Mouse (Mus musculus) right cerebral cortex, adult 18-20 months (tissue): ENCODE results near the gene Myh10.
"Not testable (repeated sequence)": the region's sequence is repeated elsewhere in the genome, so short reads cannot be mapped to it uniquely, and the experiment has no call there.

Experiments
- DNase-seq: peaks from one replicate; pipeline ENCODE4 v3.0.0; 2022; ENCODE audit warnings: mixed read lengths

Gene Myh10

GRCm38 (mm10) chr11:68693447-68694040, 2.2 kb downstream of the Myh10 start:
- DNase-seq, result no peak

- DNase-seq, result no peak
These were observed 11.0 kb downstream of the Myh10 start for GRCm38 (mm10) chr11:68702370-68702769.

DNA sequence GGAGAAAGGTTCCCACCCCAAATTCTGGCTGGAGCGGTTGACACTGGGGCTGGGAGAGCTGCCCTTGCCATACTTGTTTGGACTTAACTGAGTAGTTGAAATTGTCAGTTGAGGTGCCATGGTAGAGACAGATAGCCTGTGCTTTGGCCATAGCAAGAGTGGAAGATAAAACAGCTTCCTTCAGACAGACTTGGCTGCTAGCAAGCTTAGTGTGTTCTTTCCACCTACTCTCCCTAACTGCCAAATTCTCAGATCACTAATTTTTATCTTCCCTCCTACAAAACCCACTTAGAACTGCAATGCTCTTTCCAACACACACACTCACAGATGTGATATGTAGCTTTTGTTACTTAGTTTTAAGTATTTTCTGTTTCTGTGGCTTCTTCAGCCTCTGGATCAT, 12.0 kb downstream of the Myh10 start:
- no peak for DNase-seq

DNA sequence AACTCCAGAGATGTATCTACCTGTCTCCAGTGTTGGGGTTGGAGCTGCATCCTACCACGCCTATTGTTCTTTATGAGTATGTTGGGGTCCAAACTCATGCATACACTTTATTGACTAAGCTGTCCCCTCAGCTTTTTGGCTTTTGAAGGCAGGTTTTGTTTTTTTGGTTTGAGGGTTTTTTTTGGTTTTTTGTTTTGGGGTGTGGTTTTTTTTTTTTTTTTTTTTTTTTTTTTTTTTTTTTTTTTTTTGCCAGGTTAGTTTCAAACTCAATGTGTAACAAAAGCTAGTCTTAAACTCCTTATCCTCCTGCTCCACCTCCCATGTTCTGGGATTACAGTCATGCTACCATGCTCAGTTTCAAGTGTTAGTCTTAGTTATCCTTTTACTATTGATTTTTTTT, 12.9 kb downstream of the Myh10 start:
- DNase-seq, result no peak

- DNase-seq, result no peak
These were observed 13.5 kb downstream of the Myh10 start for GRCm38 (mm10) chr11:68704847-68705246.

- DNase-seq, result no peak
These were observed 15.4 kb downstream of the Myh10 start for GRCm38 (mm10) chr11:68706524-68707429.

- DNase-seq, result no peak
These were observed 16.7 kb downstream of the Myh10 start for GRCm38 (mm10) chr11:68707881-68708582.

GRCm38 (mm10) chr11:68716167-68716566, 24.8 kb downstream of the Myh10 start:
- DNase-seq, result no peak

- no peak for DNase-seq
These were observed 25.9 kb downstream of the Myh10 start for GRCm38 (mm10) chr11:68717171-68717840.

DNA sequence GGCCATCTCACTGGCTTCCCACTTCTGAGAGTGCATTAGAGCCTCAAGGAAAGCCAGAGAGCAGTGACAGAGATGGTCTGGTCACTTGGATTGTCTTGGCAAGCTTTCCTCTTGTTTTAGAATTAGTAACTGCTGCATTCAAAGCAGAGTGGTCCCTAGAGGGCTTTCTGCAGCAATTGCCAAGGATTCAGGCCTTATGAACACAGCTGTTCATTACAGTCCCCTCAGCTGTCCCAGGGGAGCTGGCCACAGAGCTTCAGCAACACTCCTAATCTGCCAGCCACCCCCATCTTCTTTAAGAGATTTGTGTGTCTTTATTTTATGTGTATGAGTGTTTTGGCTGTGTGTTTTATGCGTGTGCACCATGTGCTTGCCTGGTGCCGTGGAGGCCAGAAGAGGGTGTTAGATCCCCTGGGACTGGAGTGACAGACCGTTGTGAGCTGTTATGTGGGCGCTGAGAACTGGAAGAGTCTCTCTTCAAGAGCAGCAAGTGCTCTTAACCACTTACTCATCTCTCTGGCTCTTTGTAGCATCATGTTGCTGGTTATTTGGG, 27.8 kb downstream of the Myh10 start:
- DNase-seq, result no peak

DNA sequence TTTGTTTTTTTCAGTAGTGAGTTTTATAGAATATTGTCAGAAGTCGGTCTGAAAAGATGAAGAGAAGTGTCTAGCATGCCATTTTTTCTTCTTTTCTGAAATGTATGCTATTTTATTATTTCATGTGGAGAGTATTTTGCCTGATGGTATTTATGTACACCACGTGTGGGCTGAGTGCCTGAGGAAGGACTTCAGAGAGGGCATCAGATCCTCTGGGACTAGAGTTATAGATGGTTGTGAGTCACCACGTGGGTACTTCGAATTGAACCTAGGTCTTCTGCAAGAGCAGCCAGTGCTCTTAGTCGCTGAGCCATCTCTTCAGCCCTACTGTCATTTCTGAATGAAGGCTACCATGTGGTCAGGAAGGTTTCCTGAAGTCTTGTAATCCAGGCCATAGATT, 28.4 kb downstream of the Myh10 start:
- no peak for DNase-seq

DNA sequence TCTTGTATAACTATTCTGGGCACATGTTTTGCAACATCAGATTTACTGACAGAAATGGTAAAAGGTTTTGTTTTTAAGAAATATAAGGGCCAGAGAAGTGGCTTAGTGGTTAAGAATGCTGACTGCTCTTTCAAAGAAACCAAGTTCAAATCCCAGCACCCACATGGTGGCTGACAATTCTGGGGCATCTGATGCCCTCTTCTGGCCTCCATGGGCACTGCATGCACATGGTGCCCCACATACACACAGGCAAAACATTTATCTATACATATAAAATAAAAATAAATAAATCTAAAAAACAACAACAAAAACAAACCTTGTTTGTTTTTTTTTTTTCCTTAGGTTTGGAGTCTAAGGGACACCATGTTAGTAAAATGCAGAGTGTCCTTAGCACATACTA, 32.8 kb downstream of the Myh10 start:
- no peak for DNase-seq

DNA sequence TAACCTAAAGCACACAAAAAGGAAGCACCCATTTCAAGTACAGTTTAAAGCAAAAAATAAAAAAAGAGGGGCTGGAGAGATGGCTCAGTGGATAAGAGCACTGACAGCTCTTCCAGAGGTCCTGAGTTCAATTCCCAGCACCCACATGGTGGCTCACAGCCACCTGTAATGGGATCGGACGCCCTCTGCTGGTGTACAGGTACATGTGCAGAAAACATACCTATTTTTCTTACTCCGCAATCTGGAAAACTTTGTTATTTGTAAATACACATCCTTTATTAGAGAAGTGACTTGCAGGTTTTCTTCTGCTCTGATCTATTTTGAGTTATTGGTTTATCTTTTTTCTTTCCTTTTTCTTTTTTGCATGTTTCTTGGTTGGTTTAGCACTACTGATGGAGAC, 37.3 kb downstream of the Myh10 start:
- DNase-seq, result no peak

DNA sequence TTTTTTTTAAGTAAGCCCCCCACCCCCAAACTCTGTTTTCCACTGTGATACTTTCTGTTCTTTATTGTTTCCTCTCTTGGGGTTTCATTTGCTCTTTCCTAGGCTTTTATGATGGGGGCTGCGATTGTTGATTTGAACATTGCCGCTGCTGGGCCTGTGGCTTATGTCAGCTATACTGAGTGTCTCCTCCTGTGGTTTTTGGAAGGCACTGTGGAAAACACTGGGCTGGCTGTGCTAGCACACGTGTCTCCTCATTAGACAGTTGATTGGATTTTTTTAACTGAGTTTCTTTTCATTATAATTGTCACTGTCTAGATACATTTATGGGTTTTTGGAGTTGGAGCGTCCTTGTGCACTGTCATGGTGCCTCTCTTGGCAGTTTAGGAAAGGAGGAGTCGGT, 39.4 kb downstream of the Myh10 start:
- DNase-seq, result no peak

DNA sequence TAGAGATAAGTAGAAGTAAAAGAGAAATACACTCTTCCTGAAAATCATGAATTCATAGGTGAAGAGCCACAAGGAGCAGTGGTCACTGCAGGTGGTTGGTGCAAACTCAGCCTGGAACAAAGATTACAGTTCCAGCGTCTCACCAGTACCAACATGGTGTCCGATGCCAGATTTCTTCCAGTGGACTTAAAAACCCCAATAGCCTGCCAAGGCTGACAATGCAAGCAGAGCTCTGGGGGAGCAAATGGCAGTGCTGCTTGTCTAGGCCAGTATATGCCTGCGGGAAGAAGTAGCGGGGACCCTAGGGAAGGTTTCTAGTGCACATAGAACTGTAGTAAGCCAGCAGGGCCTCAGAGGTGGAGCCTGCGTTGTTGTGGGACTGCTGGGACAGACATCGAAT, 40.7 kb downstream of the Myh10 start:
- no peak for DNase-seq

- DNase-seq, result not testable (repeated sequence)
These were observed 42.0 kb downstream of the Myh10 start for GRCm38 (mm10) chr11:68733401-68733800.

DNA sequence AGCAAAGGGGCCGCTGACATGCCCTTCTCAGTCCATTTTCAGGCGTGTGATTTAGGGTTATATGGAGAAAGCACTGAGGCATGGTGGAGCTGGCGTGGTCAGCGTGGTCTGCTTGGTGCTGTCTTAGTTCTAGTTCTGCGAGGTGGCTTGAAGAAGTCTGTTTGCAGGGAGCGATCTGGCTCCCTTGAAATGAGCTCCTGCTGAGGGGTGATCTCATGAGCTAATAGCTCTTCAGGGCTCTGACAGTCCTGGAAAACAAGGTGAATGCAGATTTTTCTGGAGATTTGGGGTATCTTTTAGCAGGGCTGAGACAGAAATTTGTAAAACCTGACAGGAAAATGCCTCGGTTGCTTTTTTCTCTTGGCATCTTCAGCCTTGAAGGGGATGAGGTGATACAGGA, 48.1 kb downstream of the Myh10 start:
- DNase-seq, result no peak

GRCm38 (mm10) chr11:68742658-68743057, 51.3 kb downstream of the Myh10 start:
- no peak for DNase-seq

- DNase-seq, result no peak
These were observed 52.8 kb downstream of the Myh10 start for GRCm38 (mm10) chr11:68744150-68744549.

GRCm38 (mm10) chr11:68745374-68746200, 54.2 kb downstream of the Myh10 start:
- peak; percentile 67 for DNase-seq

- peak; percentile 45 for DNase-seq
These were observed 56.8 kb downstream of the Myh10 start for GRCm38 (mm10) chr11:68748121-68748520.

DNA sequence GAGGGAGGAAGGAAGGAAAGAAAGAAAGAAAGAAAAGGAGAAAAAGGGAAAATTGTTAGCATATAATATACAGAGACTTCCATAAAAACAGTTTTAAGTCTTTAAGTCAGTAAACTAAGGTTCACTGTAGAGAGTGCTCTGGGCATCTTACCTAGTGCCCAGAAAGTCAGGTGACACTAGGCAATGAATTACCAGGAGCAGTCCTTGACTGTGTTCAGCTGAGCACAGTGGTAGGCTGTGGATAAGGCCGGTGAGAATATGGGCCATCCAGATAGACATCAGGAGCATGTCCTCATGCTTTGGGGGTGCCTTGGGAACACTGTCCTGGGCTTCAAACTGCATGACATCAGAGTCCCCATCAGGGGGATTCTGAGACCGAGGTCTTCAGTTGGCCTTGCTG, 58.8 kb downstream of the Myh10 start:
- DNase-seq, result no peak
